Mouse (Mus musculus) G1E (cell line): Measurements from ENCODE around the gene Insm2. TPM values are rescaled to one million over a fixed set of nuclear protein-coding genes. Genes with fewer than 3 reads are reported as not detected.
A peak's percentile ranks its signal among the peaks of the same experiment; 100 is the strongest.

Experiments used
- ATAC-seq: 2 replicates; pipeline ENCODE4 v1.8.0; 2016; ENCODE audit warnings: mild to moderate bottlenecking; ENCODE audit not compliant: insufficient number of reproducible peaks, poor library complexity, low FRiP score, severe bottlenecking; ENCODE audit errors: extremely low read depth
- DNase-seq: peaks from one replicate; pipeline ENCODE4 v3.0.0; 2012; ENCODE audit warnings: low spot score
- H3K27me3 ChIP-seq: 2 replicates; pipeline ENCODE4 v1.6.1; 2012; ENCODE audit warnings: mild to moderate bottlenecking, low read length, inconsistent platforms; ENCODE audit not compliant: insufficient read depth
- H3K36me3 ChIP-seq: replicated peaks from 2 replicates; pipeline ENCODE3; 2012; ENCODE audit warnings: mild to moderate bottlenecking, inconsistent platforms
- H3K4me1 ChIP-seq: 2 replicates; pipeline ENCODE4 v1.6.1; 2012; ENCODE audit warnings: low read depth, low read length, inconsistent platforms, mixed read lengths; ENCODE audit not compliant: insufficient read depth
- H3K4me3 ChIP-seq: 2 replicates; pipeline ENCODE4 v1.5.1; 2012; ENCODE audit warnings: low read depth, mild to moderate bottlenecking, inconsistent platforms, low read length, moderate library complexity, mixed read lengths
- H3K9me3 ChIP-seq: replicated peaks from 2 replicates; pipeline ENCODE4 v1.6.1; 2012; ENCODE audit warnings: inconsistent platforms
- CTCF ChIP-seq: IDR thresholded peaks from 2 replicates; pipeline ENCODE4 v1.5.1; 2012; ENCODE audit warnings: low read depth, low read length, inconsistent platforms, mixed read lengths
- GATA1 ChIP-seq: IDR thresholded peaks from 2 replicates; pipeline ENCODE4 v1.6.1; 2012; ENCODE audit warnings: borderline replicate concordance, low read length, inconsistent platforms, mixed read lengths
- GATA2 ChIP-seq: IDR thresholded peaks from 2 replicates; pipeline ENCODE4 v1.6.1; 2012; ENCODE audit warnings: low read depth, low read length, inconsistent platforms, borderline replicate concordance
- POLR2AphosphoS5 ChIP-seq: IDR thresholded peaks from 2 replicates; pipeline ENCODE4 v1.6.1; 2012; ENCODE audit warnings: low read depth, low read length, inconsistent platforms; ENCODE audit not compliant: insufficient replicate concordance
- TAL1 ChIP-seq: conservative IDR thresholded peaks from 2 replicates; pipeline ENCODE4 v1.6.1; 2012; ENCODE audit warnings: low read depth, low read length, inconsistent platforms, mixed read lengths
- polyA plus RNA-seq: library from polyadenylated mRNA; stranded (reverse); fragments of >175 nt; gene quantifications from 2 replicates; pipeline ENCODE4 v1.2.3, GENCODE M21; 2012
- total RNA-seq, 2 experiments: library from RNA; stranded (forward) in 1 of 2; stranded (reverse) in 1 of 2; fragments of 200-1000 nt in 1 of 2; fragments of >200 nt in 1 of 2; fragmentation: Nextera tagmentation in 1 of 2; gene quantifications; 2 replicates each; pipeline ENCODE4 v1.2.3; 2014 to 2017

Gene Insm2
- total and polyA plus RNA-seq, 3 experiments, result 0.05 TPM; not detected in 2

GRCm38 (mm10) chr12:55622615-55623245 lies 23.5 kb downstream of the Insm2 start:
- no peaks in the 10 kb centered on the region for H3K27me3 ChIP-seq
- H3K4me1 ChIP-seq, result peaks cover 8% of the 10 kb centered on the region
- ATAC-seq, result no peak
- peaks cover 27% of the 10 kb centered on the region for H3K36me3 ChIP-seq
- no peaks in the 10 kb centered on the region for H3K9me3 ChIP-seq
- TF ChIP-seq CTCF (no peak), GATA2 (no peak), TAL1 (no peak), GATA1 (no peak), POLR2AphosphoS5 (no peak)
- no peak overlapping the region for H3K4me3 ChIP-seq
- no peak for DNase-seq

- no peaks in the 10 kb centered on the region for H3K27me3 ChIP-seq
- H3K4me3 ChIP-seq, result no peak overlapping the region
- H3K36me3 ChIP-seq, result peaks cover 27% of the 10 kb centered on the region
- ATAC-seq (no peak), DNase-seq (no peak)
- TF ChIP-seq POLR2AphosphoS5, result no peak
- no peak for TF ChIP-seq GATA2
- TF ChIP-seq GATA1, result no peak
- TF ChIP-seq CTCF, result no peak
- no peak for TF ChIP-seq TAL1
- peaks cover 8% of the 10 kb centered on the region for H3K4me1 ChIP-seq
- H3K9me3 ChIP-seq, result no peaks in the 10 kb centered on the region
Measured at GRCm38 (mm10) chr12:55623254-55623653, 24.0 kb downstream of the Insm2 start.

DNA sequence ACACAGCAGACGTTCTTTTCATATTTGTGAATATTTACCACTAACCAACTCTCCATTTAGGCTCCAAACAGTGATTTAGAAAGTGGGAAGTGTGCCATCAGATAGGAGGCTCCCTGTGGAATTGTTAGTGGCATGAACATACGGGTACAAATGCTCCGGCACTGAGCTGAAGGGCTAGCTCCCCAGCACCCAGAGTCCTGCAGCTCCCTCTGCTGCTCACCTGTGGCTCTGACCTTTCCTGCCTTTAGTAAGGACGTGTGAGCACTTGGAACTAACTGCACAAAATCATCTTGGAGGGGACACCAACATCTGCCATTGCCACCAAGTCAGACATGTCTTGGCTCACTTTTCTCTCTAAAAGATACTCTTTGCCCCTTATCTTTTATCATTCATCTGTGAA lies 27.5 kb downstream of the Insm2 start:
- Histone ChIP-seq H3K9me3 (no peaks in the 10 kb centered on the region), H3K4me3 (no peak overlapping the region), H3K36me3 (peaks cover 21% of the 10 kb centered on the region), H3K27me3 (no peaks in the 10 kb centered on the region), H3K4me1 (peaks cover 8% of the 10 kb centered on the region)
- TF ChIP-seq GATA1, result no peak
- 0 out of 2 replicates have a peak, but pooled peaks have one; percentile 10 for TF ChIP-seq CTCF
- DNase-seq (no peak), ATAC-seq (no peak)

DNA sequence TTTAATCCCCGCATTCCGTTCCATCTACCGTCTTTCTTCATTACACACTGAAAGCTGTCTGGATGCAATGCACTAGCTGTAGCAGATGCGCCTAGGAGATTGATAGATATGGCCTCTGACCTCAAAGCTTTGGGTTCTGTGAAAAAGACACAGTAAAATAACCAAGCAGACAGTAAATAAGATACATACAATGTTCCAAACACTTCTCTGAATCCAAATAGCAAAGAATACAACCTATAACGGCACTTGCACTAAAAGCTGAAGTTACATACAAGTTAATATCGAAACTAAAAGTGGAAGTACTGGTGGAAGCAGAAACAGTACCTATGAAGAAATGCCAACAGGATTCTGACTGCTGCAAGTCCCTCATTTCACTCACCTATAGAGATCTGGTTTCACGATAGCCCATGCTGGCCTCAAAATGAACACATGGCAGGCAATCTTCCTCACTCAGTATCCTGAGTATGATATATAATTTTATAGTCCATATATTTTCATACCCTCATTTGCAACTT lies 48.8 kb downstream of the Insm2 start:
- ATAC-seq, result no peak
- DNase-seq, result no peak

More for the DNA sequence above, 48.8 kb downstream of the Insm2 start:
- Histone ChIP-seq H3K27me3 (no peaks in the 10 kb centered on the region), H3K4me3 (no peak overlapping the region), H3K36me3 (peaks cover 28% of the 10 kb centered on the region), H3K4me1 (no peaks in the 10 kb centered on the region; the same call in 1 of the 2 replicates), H3K9me3 (no peaks in the 10 kb centered on the region)
- no peak for TF ChIP-seq POLR2AphosphoS5

Other genes with a start within 250 kb of the Insm2 start
- 174 and 191 TPM in 2 replicates for gene Psma6, start 215.2 kb upstream of the Insm2 start, total RNA-seq (2014; fragmentation: Nextera tagmentation)
- gene Psma6, start 215.2 kb upstream of the Insm2 start, total RNA-seq (2017), result 518 and 536 TPM in 2 replicates
- gene Psma6, start 215.2 kb upstream of the Insm2 start, polyA plus RNA-seq, result 26.6 and 37.1 TPM in 2 replicates
- gene Nfkbia, start 106.8 kb upstream of the Insm2 start, total RNA-seq (2014; fragmentation: Nextera tagmentation), result 28.8 and 34.1 TPM in 2 replicates
- 14.1 and 15.1 TPM in 2 replicates for gene Nfkbia, start 106.8 kb upstream of the Insm2 start, total RNA-seq (2017)
- gene Nfkbia, start 106.8 kb upstream of the Insm2 start, polyA plus RNA-seq, result 8.9 and 11.0 TPM in 2 replicates
- gene Aldoart2, start 34.2 kb upstream of the Insm2 start, total RNA-seq (2014; fragmentation: Nextera tagmentation), result 0.83 TPM in 1 of 2 replicates, not detected in the other
- 0.06 and 0.11 TPM in 2 replicates for gene Aldoart2, start 34.2 kb upstream of the Insm2 start, total RNA-seq (2017)
- gene Aldoart2, start 34.2 kb upstream of the Insm2 start, polyA plus RNA-seq, result 0.04 TPM in 1 of 2 replicates, not detected in the other
- gene Ralgapa1, start 221.7 kb downstream of the Insm2 start, total RNA-seq (2014; fragmentation: Nextera tagmentation), result 169 and 177 TPM in 2 replicates
- gene Ralgapa1, start 221.7 kb downstream of the Insm2 start, total RNA-seq (2017), result 49.1 and 57.9 TPM in 2 replicates
- 13.3 and 13.6 TPM in 2 replicates for gene Ralgapa1, start 221.7 kb downstream of the Insm2 start, polyA plus RNA-seq
- gene Brms1l, start 236.9 kb downstream of the Insm2 start, total RNA-seq (2014; fragmentation: Nextera tagmentation), result 36.3 and 37.9 TPM in 2 replicates
- 34.8 and 35.9 TPM in 2 replicates for gene Brms1l, start 236.9 kb downstream of the Insm2 start, total RNA-seq (2017)
- gene Brms1l, start 236.9 kb downstream of the Insm2 start, polyA plus RNA-seq, result 111 and 115 TPM in 2 replicates